Mouse (Mus musculus): ENCODE measurements around the gene Nacc2.

DNA sequence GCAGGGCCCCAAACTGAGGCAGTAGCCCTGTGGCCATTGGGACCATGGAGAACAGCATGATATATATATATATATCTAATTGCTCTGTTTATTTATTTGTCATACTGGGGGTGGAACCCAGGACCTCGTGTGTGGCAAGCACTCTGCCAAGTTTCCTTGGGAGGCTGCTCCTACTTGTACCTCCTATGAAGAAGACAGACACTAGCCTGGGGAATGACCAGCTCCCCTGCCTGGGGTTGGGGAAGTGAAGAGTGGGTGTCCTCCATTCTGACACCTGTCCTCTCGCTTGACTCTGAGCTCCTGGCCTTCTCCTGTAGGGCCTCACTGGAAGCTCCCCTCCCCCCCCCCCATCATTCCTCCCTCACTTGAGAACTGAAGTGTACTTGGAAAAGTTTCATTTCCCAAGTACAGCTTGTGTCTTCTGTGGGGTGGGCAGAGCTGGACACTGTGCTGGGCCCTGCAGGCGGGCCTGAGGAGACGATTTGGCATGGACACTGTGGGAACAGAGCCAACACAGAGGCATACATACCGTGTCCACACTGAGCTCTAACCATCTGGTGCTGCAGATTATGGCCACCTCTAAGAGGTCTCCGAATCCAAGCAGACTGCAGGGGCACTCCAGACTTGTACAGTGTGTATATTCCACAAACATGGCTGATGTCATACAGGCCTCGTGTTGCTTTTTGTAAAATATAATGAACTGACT lies 23.5 kb upstream of the Nacc2 start:
- TF ChIP-seq EP300 (optimal IDR thresholded peaks at IDR 0.05) = no peak
- TF ChIP-seq CTCF (IDR thresholded peaks at IDR 0.05; ENCODE audit: low read depth) = no peak

All from stomach, postnatal 0 days (tissue).